Mouse (Mus musculus): ENCODE measurements around the gene Btg1. TPM values are rescaled to one million over a fixed set of nuclear protein-coding genes. Genes with fewer than 3 reads are reported as not detected.

The Btg1 gene
- polyA plus RNA-seq, 1 experiment: 66.4 TPM

- H3K4me1 ChIP-seq (ENCODE audit: control insufficient read depth, insufficient read depth, low read length): peaks cover 4% of the 10 kb centered on the region; the same call in 1 of the 2 replicates
- no peak overlapping the region for H3K4me3 ChIP-seq (ENCODE audit: insufficient read depth, low read length)
- no peak overlapping the region for H3K27ac ChIP-seq (ENCODE audit: insufficient read depth, low read length)
- TF ChIP-seq CTCF (IDR thresholded peaks at IDR 0.05; ENCODE audit: borderline replicate concordance, insufficient read depth, low read length) (no peak), POLR2A (IDR thresholded peaks at IDR 0.05; ENCODE audit: low read depth, low read length) (no peak)
Observed at GRCm38 (mm10) chr10:96655066-96655465, 38.3 kb downstream of the Btg1 start.

- no peak for TF ChIP-seq POLR2A (IDR thresholded peaks at IDR 0.05; ENCODE audit: low read depth, low read length)
- H3K4me3 ChIP-seq (ENCODE audit: insufficient read depth, low read length): no peak overlapping the region
- H3K27ac ChIP-seq (ENCODE audit: insufficient read depth, low read length): no peak overlapping the region
- peaks cover 4% of the 10 kb centered on the region; the same call in 1 of the 2 replicates for H3K4me1 ChIP-seq (ENCODE audit: control insufficient read depth, insufficient read depth, low read length)
Observed at GRCm38 (mm10) chr10:96656176-96656575, 39.4 kb downstream of the Btg1 start.

GRCm38 (mm10) chr10:96658906-96659305, 42.1 kb downstream of the Btg1 start:
- no peak overlapping the region for H3K27ac ChIP-seq (ENCODE audit: insufficient read depth, low read length)
- H3K4me1 ChIP-seq (ENCODE audit: control insufficient read depth, insufficient read depth, low read length): peaks cover 4% of the 10 kb centered on the region; the same call in 1 of the 2 replicates
- no peak overlapping the region for H3K4me3 ChIP-seq (ENCODE audit: insufficient read depth, low read length)
- no peak for TF ChIP-seq POLR2A (IDR thresholded peaks at IDR 0.05; ENCODE audit: low read depth, low read length)
- no peak for TF ChIP-seq CTCF (IDR thresholded peaks at IDR 0.05; ENCODE audit: borderline replicate concordance, insufficient read depth, low read length)

- Histone ChIP-seq H3K4me1 (ENCODE audit: control insufficient read depth, insufficient read depth, low read length) (peaks cover 4% of the 10 kb centered on the region; the same call in 1 of the 2 replicates), H3K4me3 (ENCODE audit: insufficient read depth, low read length) (no peak overlapping the region), H3K27ac (ENCODE audit: insufficient read depth, low read length) (no peak overlapping the region)
- TF ChIP-seq POLR2A (IDR thresholded peaks at IDR 0.05; ENCODE audit: low read depth, low read length) (no peak), CTCF (IDR thresholded peaks at IDR 0.05; ENCODE audit: borderline replicate concordance, insufficient read depth, low read length) (no peak)
Observed at GRCm38 (mm10) chr10:96660280-96660985, 43.6 kb downstream of the Btg1 start.

- TF ChIP-seq POLR2A (IDR thresholded peaks at IDR 0.05; ENCODE audit: low read depth, low read length): no peak
- TF ChIP-seq CTCF (IDR thresholded peaks at IDR 0.05; ENCODE audit: borderline replicate concordance, insufficient read depth, low read length): no peak
- H3K4me3 ChIP-seq (ENCODE audit: insufficient read depth, low read length): no peak overlapping the region
- no peak overlapping the region for H3K27ac ChIP-seq (ENCODE audit: insufficient read depth, low read length)
- H3K4me1 ChIP-seq (ENCODE audit: control insufficient read depth, insufficient read depth, low read length): no peaks in the 10 kb centered on the region
Observed at GRCm38 (mm10) chr10:96662976-96663375, 46.2 kb downstream of the Btg1 start.

- Histone ChIP-seq H3K27ac (ENCODE audit: insufficient read depth, low read length) (no peak overlapping the region), H3K4me1 (ENCODE audit: control insufficient read depth, insufficient read depth, low read length) (no peaks in the 10 kb centered on the region), H3K4me3 (ENCODE audit: insufficient read depth, low read length) (no peak overlapping the region)
- no peak for TF ChIP-seq CTCF (IDR thresholded peaks at IDR 0.05; ENCODE audit: borderline replicate concordance, insufficient read depth, low read length)
- no peak for TF ChIP-seq POLR2A (IDR thresholded peaks at IDR 0.05; ENCODE audit: low read depth, low read length)
Observed at GRCm38 (mm10) chr10:96663739-96664430, 47.1 kb downstream of the Btg1 start.

Measured in embryonic fibroblast, embryonic 13.5 days (primary cell).